In the genomic region with DNA sequence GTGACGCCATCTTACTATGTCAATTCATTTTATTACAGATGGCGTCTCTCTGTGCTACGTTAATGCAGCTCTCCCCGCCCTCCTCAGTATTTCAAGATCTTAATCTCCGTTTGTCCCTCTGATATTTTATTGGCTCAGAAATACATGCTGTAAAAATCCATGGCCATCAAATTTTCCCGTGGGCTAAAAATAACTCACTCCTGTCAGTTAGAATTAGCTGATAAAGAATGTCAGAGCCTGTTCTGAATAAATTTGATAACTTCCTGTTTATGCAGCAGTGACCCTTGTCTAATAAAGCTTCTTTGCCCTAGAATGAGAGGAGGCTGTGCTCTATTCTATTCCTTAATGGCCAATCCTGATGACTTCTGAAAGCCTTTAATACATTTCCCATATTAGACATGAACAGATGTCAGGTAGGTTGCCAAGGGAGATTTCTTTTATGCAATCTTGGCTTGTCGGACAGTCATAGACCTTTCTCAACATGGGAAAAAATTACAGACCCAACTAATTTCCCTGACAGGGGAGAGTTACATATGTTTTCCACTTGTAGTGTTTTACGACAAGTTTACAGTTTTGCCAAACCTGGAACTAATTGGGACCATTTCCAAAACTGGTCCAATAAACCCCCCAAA, we compare ENCODE assay signal across 10 mouse cellular contexts.
DNase-seq lines count a peak whose midpoint lies in the region; ATAC-seq and TF ChIP-seq lines count a peak whose summit lies in the region.
"Had no signal": no experiment of that assay in that cellular context is flagged by ENCODE, and none has a peak within 500 bp of the region (broad histone marks: within the 10 kb centered on the region; RNA-seq: fewer than 3 reads in every experiment).

No protein-coding gene starts in this region.

- 43% methylated on average over 8 of the region's 8 CpGs for WGBS in embryonic facial prominence, embryonic 11.5 days
- 72% methylated on average over 8 of the region's 8 CpGs for WGBS in embryonic facial prominence, embryonic 10.5 days
- 43% methylated on average over 8 of the region's 8 CpGs for whole genome bisulfite sequencing in kidney, postnatal 0 days
- 33% methylated on average over 8 of the region's 8 CpGs for whole genome bisulfite sequencing in embryonic facial prominence, embryonic 15.5 days
- WGBS in midbrain, embryonic 13.5 days = 40% methylated on average over 8 of the region's 8 CpGs

- no peaks in the 10 kb centered on the region for H3K9me3 ChIP-seq in embryonic facial prominence, embryonic 11.5 days (replicated peaks; ENCODE audit: control insufficient read depth, low read length)
- H3K9me3 ChIP-seq in embryonic facial prominence, embryonic 10.5 days = no peaks in the 10 kb centered on the region
- no peaks in the 10 kb centered on the region for H3K9me3 ChIP-seq in kidney, postnatal 0 days (replicated peaks; ENCODE audit: low read length)
- no peaks in the 10 kb centered on the region for H3K9me3 ChIP-seq in embryonic facial prominence, embryonic 15.5 days (replicated peaks)
- no peaks in the 10 kb centered on the region for H3K9me3 ChIP-seq in midbrain, embryonic 13.5 days

- no peaks in the 10 kb centered on the region for H3K27me3 ChIP-seq in embryonic facial prominence, embryonic 11.5 days (ENCODE audit: control insufficient read depth, insufficient read depth, low read length)
- no peaks in the 10 kb centered on the region for H3K27me3 ChIP-seq in embryonic facial prominence, embryonic 10.5 days (replicated peaks; ENCODE audit: low read depth, poor library complexity, severe bottlenecking)
- no peaks in the 10 kb centered on the region for H3K27me3 ChIP-seq in kidney, postnatal 0 days (ENCODE audit: insufficient read depth, low read length)
- H3K27me3 ChIP-seq in embryonic facial prominence, embryonic 15.5 days = no peaks in the 10 kb centered on the region
- H3K27me3 ChIP-seq in midbrain, embryonic 13.5 days = no peaks in the 10 kb centered on the region

- no peaks in the 10 kb centered on the region for H3K4me1 ChIP-seq in embryonic facial prominence, embryonic 11.5 days (ENCODE audit: control insufficient read depth, insufficient read depth, low read length)
- peaks cover 44% of the 10 kb centered on the region for H3K4me1 ChIP-seq in embryonic facial prominence, embryonic 10.5 days
- H3K4me1 ChIP-seq in kidney, postnatal 0 days (replicated peaks; ENCODE audit: insufficient read depth, low read length) = peaks cover 17% of the 10 kb centered on the region; the same call in 1 of the 2 replicates
- peaks cover 42% of the 10 kb centered on the region for H3K4me1 ChIP-seq in embryonic facial prominence, embryonic 15.5 days
- peaks cover 20% of the 10 kb centered on the region for H3K4me1 ChIP-seq in midbrain, embryonic 13.5 days (replicated peaks)

- peak; percentile 26 for DNase-seq in embryonic facial prominence, embryonic 11.5 days (ENCODE audit: low spot score)
- DNase-seq in embryonic facial prominence, embryonic 10.5 days (ENCODE audit: low spot score) = no peak
- peak; percentile 74 for DNase-seq in kidney, postnatal 0 days (ENCODE audit: low spot score)
- DNase-seq in kidney, adult 11 months = no peak
- no peak for DNase-seq in embryo, embryonic 10 days (ENCODE audit: low spot score)
- no peak for DNase-seq in urinary bladder, postnatal 4 days (ENCODE audit: low spot score in 2 of 2)
- DNase-seq: lung, postnatal 14 days had no signal

- no peak overlapping the region for H3K9ac ChIP-seq in embryonic facial prominence, embryonic 11.5 days (replicated peaks; ENCODE audit: low read length)
- no peak overlapping the region for H3K9ac ChIP-seq in kidney, postnatal 0 days (ENCODE audit: low read depth, low read length)
- H3K9ac ChIP-seq in embryonic facial prominence, embryonic 15.5 days = no peak overlapping the region
- no peak overlapping the region for H3K9ac ChIP-seq in midbrain, embryonic 13.5 days (replicated peaks)

- no peak overlapping the region for H3K27ac ChIP-seq in embryonic facial prominence, embryonic 11.5 days (replicated peaks; ENCODE audit: low read depth, low read length)
- H3K27ac ChIP-seq in embryonic facial prominence, embryonic 10.5 days (replicated peaks) = no peak overlapping the region
- peak overlapping the region; percentile 13; the same call in 1 of the 2 replicates for H3K27ac ChIP-seq in kidney, postnatal 0 days
- peak overlapping the region; percentile 17; the same call in 1 of the 2 replicates for H3K27ac ChIP-seq in embryonic facial prominence, embryonic 15.5 days (replicated peaks)
- H3K27ac ChIP-seq in midbrain, embryonic 13.5 days = no peak overlapping the region; the same call in 1 of the 2 replicates
- H3K27ac ChIP-seq: layer of hippocampus, adult 2 months had no signal

- no peak for ATAC-seq in embryonic facial prominence, embryonic 11.5 days (replicated peaks; ENCODE audit: insufficient number of reproducible peaks, low FRiP score, low TSS enrichment, low read depth)
- no peak; the same call in 1 of the 2 replicates for ATAC-seq in kidney, postnatal 0 days (replicated peaks; ENCODE audit: low FRiP score, low read depth)
- no peak; the same call in 1 of the 2 replicates for ATAC-seq in embryonic facial prominence, embryonic 15.5 days (ENCODE audit: insufficient number of reproducible peaks, low FRiP score, low TSS enrichment, low read depth)
- ATAC-seq in midbrain, embryonic 13.5 days = peak; percentile 76

- TF ChIP-seq CTCF in kidney, postnatal 0 days (IDR thresholded peaks at IDR 0.05; ENCODE audit: low read depth) = no peak

- no peak overlapping the region for H3K4me2 ChIP-seq in embryonic facial prominence, embryonic 11.5 days (ENCODE audit: low read depth, low read length)
- H3K4me2 ChIP-seq in kidney, postnatal 0 days (ENCODE audit: low read length) = no peak overlapping the region
- H3K4me2 ChIP-seq in embryonic facial prominence, embryonic 15.5 days (replicated peaks) = no peak overlapping the region
- H3K4me2 ChIP-seq in midbrain, embryonic 13.5 days (replicated peaks) = peak overlapping the region; percentile 19; the same call in 1 of the 2 replicates

- no peaks in the 10 kb centered on the region for H3K36me3 ChIP-seq in embryonic facial prominence, embryonic 11.5 days (replicated peaks; ENCODE audit: control insufficient read depth, insufficient read depth, low read depth, low read length)
- peaks cover 15% of the 10 kb centered on the region for H3K36me3 ChIP-seq in embryonic facial prominence, embryonic 10.5 days (replicated peaks)
- H3K36me3 ChIP-seq in kidney, postnatal 0 days (ENCODE audit: insufficient read depth, low read length) = peaks cover 30% of the 10 kb centered on the region; the same call in 1 of the 2 replicates
- H3K36me3 ChIP-seq in embryonic facial prominence, embryonic 15.5 days = no peaks in the 10 kb centered on the region; the same call in 1 of the 2 replicates
- H3K36me3 ChIP-seq in midbrain, embryonic 13.5 days = peaks cover 4% of the 10 kb centered on the region

- H3K4me3 ChIP-seq in embryonic facial prominence, embryonic 11.5 days (ENCODE audit: low read depth, low read length) = no peak overlapping the region
- H3K4me3 ChIP-seq in embryonic facial prominence, embryonic 10.5 days = no peak overlapping the region
- no peak overlapping the region for H3K4me3 ChIP-seq in kidney, postnatal 0 days (replicated peaks; ENCODE audit: low read depth, low read length)
- H3K4me3 ChIP-seq in embryonic facial prominence, embryonic 15.5 days (replicated peaks) = no peak overlapping the region
- no peak overlapping the region for H3K4me3 ChIP-seq in midbrain, embryonic 13.5 days (replicated peaks)
- H3K4me3 ChIP-seq: layer of hippocampus, adult 2 months had no signal

Comparison
In these comparisons a context has a peak if more than half of its experiments do, and no peak if none do; other contexts are left out.
1. DNase-seq: peak in embryonic facial prominence, embryonic 11.5 days (single experiment) and kidney, postnatal 0 days (single experiment); none in embryonic facial prominence, embryonic 10.5 days (single experiment), kidney, adult 11 months (single experiment), embryo, embryonic 10 days (single experiment) and urinary bladder, postnatal 4 days (0 of 2).
2. H3K27ac ChIP-seq: peak in kidney, postnatal 0 days (single experiment) and embryonic facial prominence, embryonic 15.5 days (single experiment); none in embryonic facial prominence, embryonic 11.5 days (single experiment), embryonic facial prominence, embryonic 10.5 days (single experiment) and midbrain, embryonic 13.5 days (single experiment).